24 mouse cellular contexts compared by ENCODE assay signal in the genomic region with DNA sequence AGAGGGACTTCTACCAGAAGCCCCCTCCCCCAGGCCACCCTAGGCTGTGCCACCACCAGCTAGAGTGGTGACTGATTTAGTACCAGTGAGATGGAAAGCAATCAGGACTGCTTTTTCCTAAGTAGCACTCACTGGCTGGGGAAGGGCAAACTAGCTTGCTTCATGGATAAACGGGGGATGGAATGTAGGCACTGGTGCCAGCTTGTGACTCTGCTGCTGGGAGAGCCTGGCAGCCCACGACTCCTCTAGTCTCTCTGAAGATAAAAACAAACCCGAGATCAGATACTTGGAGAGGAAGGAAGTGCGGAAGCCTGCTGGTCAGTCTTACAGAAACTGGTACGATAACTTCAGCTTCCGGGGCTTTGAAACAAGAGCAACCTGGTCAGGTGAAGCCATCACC. TPM values are rescaled to one million over a fixed set of nuclear protein-coding genes. Genes with fewer than 3 reads are reported as not detected.
DNase-seq lines count a peak whose midpoint lies in the region; ATAC-seq and TF ChIP-seq lines count a peak whose summit lies in the region.
"Had no signal": no experiment of that assay in that cellular context is flagged by ENCODE, and none has a peak within 500 bp of the region (broad histone marks: within the 10 kb centered on the region; RNA-seq: fewer than 3 reads in every experiment).

No protein-coding gene starts in this region.

- no peaks in the 10 kb centered on the region for H3K27me3 ChIP-seq in cerebellum, adult 2 months (ENCODE audit: control insufficient read depth, insufficient read depth, low read length)
- H3K27me3 ChIP-seq in hindbrain, embryonic 13.5 days = peaks cover 26% of the 10 kb centered on the region

- no peak overlapping the region for H3K9ac ChIP-seq in hindbrain, embryonic 13.5 days
- H3K9ac ChIP-seq: embryonic facial prominence, embryonic 13.5 days; forebrain, embryonic 12.5 days; forebrain, postnatal 0 days; heart, embryonic 15.5 days had no signal

- H3K27ac ChIP-seq in cerebellum, adult 2 months (ENCODE audit: insufficient read depth, low read length) = no peak overlapping the region
- no peak overlapping the region for H3K27ac ChIP-seq in hindbrain, embryonic 13.5 days
- H3K27ac ChIP-seq: embryonic facial prominence, embryonic 13.5 days; forebrain, embryonic 12.5 days; heart, embryonic 15.5 days had no signal

- no peaks in the 10 kb centered on the region for H3K36me3 ChIP-seq in hindbrain, embryonic 13.5 days
- H3K36me3 ChIP-seq: embryonic facial prominence, embryonic 13.5 days; forebrain, embryonic 12.5 days; heart, embryonic 15.5 days had no signal

- H3K4me3 ChIP-seq in cerebellum, adult 2 months (replicated peaks; ENCODE audit: insufficient read depth, low read depth, low read length) = no peak overlapping the region
- H3K4me3 ChIP-seq in hindbrain, embryonic 13.5 days = no peak overlapping the region
- H3K4me3 ChIP-seq: embryonic facial prominence, embryonic 13.5 days; forebrain, embryonic 12.5 days; heart, embryonic 15.5 days had no signal

- no peak for TF ChIP-seq POLR2A in cerebellum, adult 2 months (IDR thresholded peaks at IDR 0.05; ENCODE audit: borderline replicate concordance, insufficient read depth, low read length)

- H3K9me3 ChIP-seq in hindbrain, embryonic 13.5 days = no peaks in the 10 kb centered on the region
- H3K9me3 ChIP-seq: embryonic facial prominence, embryonic 13.5 days; forebrain, embryonic 12.5 days; heart, embryonic 15.5 days had no signal

- 50% methylated on average over 6 of the region's 6 CpGs for WGBS in cerebellum, adult 2 months
- WGBS in hindbrain, embryonic 13.5 days = 69% methylated on average over 6 of the region's 6 CpGs

- H3K4me2 ChIP-seq in hindbrain, embryonic 13.5 days = no peak overlapping the region
- H3K4me2 ChIP-seq: embryonic facial prominence, embryonic 13.5 days; forebrain, embryonic 12.5 days; heart, embryonic 11.5 days; heart, embryonic 15.5 days had no signal

- no peaks in the 10 kb centered on the region for H3K4me1 ChIP-seq in cerebellum, adult 2 months (ENCODE audit: control insufficient read depth, insufficient read depth, low read length)
- peaks cover 5% of the 10 kb centered on the region; the same call in 1 of the 2 replicates for H3K4me1 ChIP-seq in hindbrain, embryonic 13.5 days (replicated peaks)
- H3K4me1 ChIP-seq: heart, embryonic 15.5 days had no signal

- no peak for TF ChIP-seq CTCF in cerebellum, adult 2 months (IDR thresholded peaks at IDR 0.05; ENCODE audit: borderline replicate concordance, insufficient read depth, low read depth, low read length)

- DNase-seq in frontal cortex, postnatal 36 days (ENCODE audit: low spot score in 2 of 2) = peak; percentile 1 to 4
- DNase-seq in frontal cortex, postnatal 25 days (ENCODE audit: low spot score in 2 of 2) = no peak
- peak; percentile 5 for DNase-seq in right cerebral cortex, adult 18-20 months
- no peak for DNase-seq in right cerebral cortex, postnatal 25 days
- DNase-seq in gastrocnemius, postnatal 25 days = peak; percentile 57
- DNase-seq in cerebellum, adult 2 months = no peak
- DNase-seq: adrenal gland, postnatal 10 days; cerebellum, adult 11-12 months; cerebellum, adult 9-11 months; cerebellum, postnatal 36 days; forebrain, postnatal 0 days; heart, adult 18-20 months; kidney, adult 11 months had no signal

- ATAC-seq in monocyte, adult 5-6 weeks (replicated peaks; ENCODE audit: insufficient number of reproducible peaks, low FRiP score, low TSS enrichment, poor library complexity, severe bottlenecking) = no peak
- ATAC-seq in hindbrain, embryonic 13.5 days (ENCODE audit: low FRiP score) = no peak
- ATAC-seq: forebrain, postnatal 0 days; hindbrain, embryonic 16.5 days had no signal

RNA-seq across cellular contexts. Expression of gene Tmem233, which starts 2.3 kb away (rescaled TPM):
- total RNA-seq in gastrocnemius, postnatal 25 days (2021) = 10 to 100 TPM; 69.2 to 93.6 TPM
- polyA plus RNA-seq in cerebellum, adult 2 months (2012; rRNA removed) = not detected in 2 replicates
- total RNA-seq in monocyte, adult 5-6 weeks (2017) = not detected in 3 replicates
- not detected in 2 replicates for polyA plus RNA-seq in hindbrain, embryonic 13.5 days (2015; fragmentation: Nextera tagmentation; extraction: Ambion mirVana)
- total RNA-seq: forebrain, postnatal 0 days; heart, adult 18-20 months; heart, postnatal 25 days had no signal
- polyA plus RNA-seq: C2C12; embryonic facial prominence, embryonic 13.5 days; forebrain, embryonic 12.5 days; forebrain, postnatal 0 days; heart, embryonic 11.5 days; heart, embryonic 15.5 days; hindbrain, embryonic 11.5 days; hindbrain, embryonic 16.5 days; intestine, embryonic 14.5 days had no signal

RNA-seq across cellular contexts. Expression of gene Prkab1, which starts 56.4 kb away (rescaled TPM):
- 10 to 100 TPM in 1 of 2 experiments, 1 to 10 TPM in 1; 8.0 to 11.3 TPM for total RNA-seq in gastrocnemius, postnatal 25 days (2021)
- 39.6 and 43.8 TPM in 2 replicates for polyA plus RNA-seq in cerebellum, adult 2 months (2012; rRNA removed)
- 22.0 to 41.6 TPM (median 35.4 TPM) in 3 replicates for total RNA-seq in monocyte, adult 5-6 weeks (2017)
- polyA plus RNA-seq in hindbrain, embryonic 13.5 days (2015; fragmentation: Nextera tagmentation; extraction: Ambion mirVana) = 54.8 and 55.0 TPM in 2 replicates

Comparison
In these comparisons a context has a peak if more than half of its experiments do, and no peak if none do; other contexts are left out.
1. DNase-seq: peak in frontal cortex, postnatal 36 days (2 of 2), right cerebral cortex, adult 18-20 months (single experiment) and gastrocnemius, postnatal 25 days (single experiment); none in frontal cortex, postnatal 25 days (0 of 2), right cerebral cortex, postnatal 25 days (single experiment) and cerebellum, adult 2 months (0 of 2).
2. RNA of gene Tmem233, which starts 2.3 kb away (total RNA-seq): 69.2 to 93.6 TPM in gastrocnemius, postnatal 25 days; not detected in monocyte, adult 5-6 weeks; every median in the first group is over 10 times any median in the second.